ENCODE assay signal across 8 mouse cellular contexts in genomic region chr7:112024446-112024730, GRCm38 (mm10). TPM values are rescaled to one million over a fixed set of nuclear protein-coding genes. Genes with fewer than 3 reads are reported as not detected.
DNase-seq lines count a peak whose midpoint lies in the region; ATAC-seq and TF ChIP-seq lines count a peak whose summit lies in the region.

No protein-coding gene starts in this region.

- H3K27me3 ChIP-seq in kidney, adult 2 months (replicated peaks; ENCODE audit: control insufficient read depth, insufficient read depth, low read length) = no peaks in the 10 kb centered on the region
- no peaks in the 10 kb centered on the region for H3K27me3 ChIP-seq in hindbrain, embryonic 13.5 days
- H3K27me3 ChIP-seq in midbrain, embryonic 12.5 days = no peaks in the 10 kb centered on the region; the same call in 1 of the 2 replicates

- peak overlapping the region; percentile 67 for H3K27ac ChIP-seq in kidney, adult 2 months (ENCODE audit: insufficient read depth, low read depth, low read length)
- no peak overlapping the region for H3K27ac ChIP-seq in bone marrow macrophage, adult 2 months (ENCODE audit: insufficient read depth, low read depth, low read length)
- H3K27ac ChIP-seq in hindbrain, embryonic 13.5 days = peak overlapping the region; percentile 99
- H3K27ac ChIP-seq in midbrain, embryonic 12.5 days (replicated peaks) = 0 out of 2 replicates have a peak overlapping the region, but pooled peaks have one; percentile 98

- DNase-seq in kidney, adult 2 months = no peak
- no peak for DNase-seq in kidney, adult 11 months
- DNase-seq in retina, embryonic 14.5 days (ENCODE audit: low spot score) = no peak
- no peak for DNase-seq in adrenal gland, adult 8-10 months
- DNase-seq in kidney, postnatal 10 days = no peak

- 6% methylated on average over 7 of the region's 7 CpGs for WGBS in kidney, adult 2 months
- 34% methylated on average over 7 of the region's 7 CpGs for WGBS in hindbrain, embryonic 13.5 days
- 28% methylated on average over 7 of the region's 7 CpGs for WGBS in midbrain, embryonic 12.5 days

- no peak for TF ChIP-seq CTCF in kidney, adult 2 months (conservative IDR thresholded peaks at IDR 0.05; ENCODE audit: insufficient read depth, insufficient read length, low read depth, low read length)
- no peak for TF ChIP-seq CTCF in bone marrow macrophage, adult 2 months (IDR thresholded peaks at IDR 0.05; ENCODE audit: low read depth, low read length)

- TF ChIP-seq POLR2A in kidney, adult 2 months (IDR thresholded peaks at IDR 0.05; ENCODE audit: low read depth, low read length) = no peak
- TF ChIP-seq POLR2A in bone marrow macrophage, adult 2 months (IDR thresholded peaks at IDR 0.05; ENCODE audit: borderline replicate concordance, low read depth, low read length) = no peak

- H3K4me2 ChIP-seq in hindbrain, embryonic 13.5 days = peak overlapping the region; percentile 88
- H3K4me2 ChIP-seq in midbrain, embryonic 12.5 days (replicated peaks) = peak overlapping the region; percentile 83

- peaks cover 20% of the 10 kb centered on the region for H3K4me1 ChIP-seq in kidney, adult 2 months (ENCODE audit: control insufficient read depth, insufficient read depth, low read length)
- H3K4me1 ChIP-seq in bone marrow macrophage, adult 2 months (ENCODE audit: control insufficient read depth, insufficient read depth, low read length) = peaks cover 23% of the 10 kb centered on the region
- H3K4me1 ChIP-seq in hindbrain, embryonic 13.5 days (replicated peaks) = peaks cover 48% of the 10 kb centered on the region
- peaks cover 39% of the 10 kb centered on the region for H3K4me1 ChIP-seq in midbrain, embryonic 12.5 days

- no peaks in the 10 kb centered on the region for H3K36me3 ChIP-seq in kidney, adult 2 months (ENCODE audit: control insufficient read depth, insufficient read depth, low read length)
- no peaks in the 10 kb centered on the region for H3K36me3 ChIP-seq in hindbrain, embryonic 13.5 days
- no peaks in the 10 kb centered on the region for H3K36me3 ChIP-seq in midbrain, embryonic 12.5 days

- ATAC-seq in hindbrain, embryonic 13.5 days (ENCODE audit: low FRiP score) = no peak
- ATAC-seq in midbrain, embryonic 12.5 days (ENCODE audit: low FRiP score, low read depth) = no peak

- H3K4me3 ChIP-seq in kidney, adult 2 months (ENCODE audit: insufficient read depth, low read depth, low read length) = peak overlapping the region; percentile 75; the same call in 1 of the 2 replicates
- peak overlapping the region; percentile 100 for H3K4me3 ChIP-seq in bone marrow macrophage, adult 2 months (ENCODE audit: insufficient read depth, low read length)
- H3K4me3 ChIP-seq in hindbrain, embryonic 13.5 days = peak overlapping the region; percentile 90
- peak overlapping the region; percentile 90 for H3K4me3 ChIP-seq in midbrain, embryonic 12.5 days

- no peaks in the 10 kb centered on the region for H3K9me3 ChIP-seq in hindbrain, embryonic 13.5 days
- no peaks in the 10 kb centered on the region for H3K9me3 ChIP-seq in midbrain, embryonic 12.5 days

- peak overlapping the region; percentile 98 for H3K9ac ChIP-seq in hindbrain, embryonic 13.5 days
- H3K9ac ChIP-seq in midbrain, embryonic 12.5 days (replicated peaks) = peak overlapping the region; percentile 98

RNA-seq across cellular contexts. Expression of gene Usp47, which starts 1.1 kb away (rescaled TPM):
- polyA plus RNA-seq in kidney, adult 2 months (2012; rRNA removed) = 11.5 and 15.5 TPM in 2 replicates
- polyA plus RNA-seq in bone marrow macrophage, adult 2 months (2012; ENCODE audit: insufficient read depth, insufficient read length, missing spikeins) = 36.2 and 39.2 TPM in 2 replicates
- 79.4 and 83.2 TPM in 2 replicates for polyA plus RNA-seq in hindbrain, embryonic 13.5 days (2015; fragmentation: Nextera tagmentation; extraction: Ambion mirVana)
- 105 and 113 TPM in 2 replicates for polyA plus RNA-seq in midbrain, embryonic 12.5 days (2016; fragmentation: Nextera tagmentation; extraction: Ambion mirVana)
- 10 to 100 TPM; 65.9 to 71.9 (median 67.5) TPM for total RNA-seq in adrenal gland, adult 8-10 months (2022)
